Mouse (Mus musculus): ENCODE results near the gene Krtap31-2.

Krtap31-2 gene

DNA sequence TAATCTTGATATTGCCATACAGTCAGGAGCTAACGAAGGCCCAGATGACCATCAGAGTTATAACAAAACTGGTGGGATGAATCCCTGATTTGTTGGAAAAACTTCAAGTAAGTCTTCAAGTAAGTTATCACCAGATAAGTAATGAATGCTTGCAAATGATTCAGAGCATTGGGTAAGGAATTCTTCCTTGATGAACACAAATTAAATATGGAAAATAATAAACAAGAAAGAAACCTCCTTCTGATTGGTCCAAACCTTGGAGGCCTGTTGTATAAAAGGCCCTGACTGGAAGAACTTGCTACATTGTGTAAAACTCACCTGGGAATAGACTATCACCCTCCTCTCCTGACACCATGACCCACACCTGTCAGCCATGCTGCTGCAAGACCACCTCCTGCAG lies at the start of gene Krtap31-2:
Gene Krtap31-2, plus strand, starts transcription at position 301 of the 400 bp plus-strand sequence.
- no peak for DNase-seq (ENCODE audit: low read depth)

DNA sequence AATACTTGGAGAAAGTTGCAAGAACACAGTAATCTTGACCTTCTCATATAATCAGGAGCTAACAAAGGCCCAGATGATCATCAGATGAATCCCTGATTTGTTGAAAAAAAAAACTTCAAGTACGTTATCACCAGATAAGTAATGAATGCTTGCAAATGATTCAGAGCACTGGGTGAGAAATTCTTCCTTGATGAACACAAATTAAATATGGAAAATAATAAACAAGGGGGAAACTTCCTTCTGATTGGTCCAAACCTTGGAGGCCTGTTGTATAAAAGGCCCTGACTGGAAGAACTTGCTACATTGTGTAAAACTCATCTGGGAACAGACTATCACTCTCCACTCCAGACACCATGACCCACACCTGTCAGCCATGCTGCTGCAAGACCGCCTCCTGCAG lies 28.5 kb upstream of the Krtap31-2 start, which contains the start of gene Krtap31-1:
Gene Krtap31-1, plus strand, starts transcription at position 301 of the 400 bp plus-strand sequence.
- DNase-seq (ENCODE audit: low read depth): no peak

DNA sequence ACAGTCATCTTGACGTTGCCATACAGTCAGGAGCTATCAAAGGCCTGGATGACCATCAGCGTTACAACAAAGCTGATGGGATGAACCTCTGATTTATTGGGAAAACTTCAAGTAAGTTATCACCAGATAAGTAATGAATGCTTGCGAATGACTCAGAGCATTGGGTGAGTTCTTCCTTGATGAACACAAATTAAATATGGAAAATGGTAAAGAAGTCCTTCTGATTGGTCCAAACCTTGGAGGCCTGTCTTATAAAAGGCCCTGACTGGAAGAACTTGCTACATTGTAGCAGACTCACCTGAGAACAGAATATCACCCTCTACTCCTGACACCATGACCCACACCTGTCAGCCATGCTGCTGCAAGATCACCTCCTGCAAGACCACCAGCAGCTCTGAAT lies 21.6 kb upstream of the Krtap31-2 start, which contains the start of gene Gm11565:
Gene Gm11565, plus strand, starts transcription at position 301 of the 400 bp plus-strand sequence.
- no peak for DNase-seq (ENCODE audit: low read depth)

DNA sequence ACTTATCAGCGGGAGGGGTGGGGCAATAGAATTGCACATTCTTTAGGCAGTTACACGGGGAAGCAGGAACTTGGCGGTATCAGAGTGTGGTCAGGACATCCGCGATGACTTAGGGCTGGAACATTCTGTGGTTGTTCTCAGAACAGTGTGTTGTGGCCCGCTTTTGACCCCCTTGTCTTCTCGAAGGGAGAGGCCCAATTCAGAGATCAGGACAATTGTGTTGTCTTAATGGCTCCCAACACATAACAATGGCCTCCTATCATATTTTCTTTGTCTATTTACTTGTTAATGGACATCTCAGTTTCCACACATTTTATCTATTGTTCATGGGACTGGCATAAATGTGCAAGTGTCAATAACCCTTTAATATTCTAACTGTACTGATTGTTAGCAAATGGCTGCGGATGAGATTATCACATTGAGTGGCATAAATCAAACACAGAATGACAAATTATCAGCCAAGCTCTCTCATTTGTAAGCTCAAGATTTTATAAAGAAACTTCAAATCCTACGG lies 1.7 kb downstream of the Krtap31-2 start:
- DNase-seq (ENCODE audit: low read depth): no peak

DNA sequence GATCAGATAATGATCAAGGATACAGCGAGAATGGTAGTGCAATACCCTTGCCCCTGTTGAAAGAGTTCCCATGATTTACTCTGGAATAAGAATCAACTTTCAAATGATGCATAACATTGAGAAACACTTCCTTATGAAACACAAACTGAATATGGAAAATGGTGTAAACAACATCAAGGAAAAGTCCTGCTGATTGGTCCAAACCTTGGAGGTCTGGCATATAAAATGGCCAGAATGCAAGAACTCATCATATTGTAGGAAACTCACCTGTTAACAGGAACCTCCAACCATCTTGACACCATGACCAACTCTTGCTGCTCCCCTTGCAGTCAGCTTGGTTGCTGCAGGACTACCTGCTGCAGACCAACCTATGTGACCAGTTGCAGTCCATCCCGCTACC lies 12.1 kb downstream of the Krtap31-2 start, which contains the start of gene Krtap9-5:
Gene Krtap9-5, plus strand, starts transcription at position 301 of the 400 bp plus-strand sequence.
- no peak for DNase-seq (ENCODE audit: low read depth)

DNA sequence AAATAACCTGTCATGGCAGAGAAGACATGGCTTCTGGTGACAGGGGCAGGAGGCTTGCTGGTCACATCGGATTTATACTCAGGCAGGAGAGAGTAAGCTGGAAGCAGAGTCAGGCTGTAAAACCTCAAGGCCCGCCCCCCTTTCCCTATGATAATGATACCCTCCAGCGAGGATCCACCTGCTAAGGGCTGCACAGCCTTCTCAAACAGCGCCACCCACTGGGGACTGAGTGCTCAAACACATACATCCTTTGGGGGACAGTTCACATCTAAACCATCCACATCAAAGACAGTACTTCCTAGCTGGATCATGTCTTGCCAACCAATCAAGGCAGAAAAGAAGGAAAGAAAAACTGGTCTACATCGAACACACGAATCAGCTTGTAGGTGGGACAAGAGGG lies 28.1 kb downstream of the Krtap31-2 start:
- DNase-seq (ENCODE audit: low read depth): no peak

DNA sequence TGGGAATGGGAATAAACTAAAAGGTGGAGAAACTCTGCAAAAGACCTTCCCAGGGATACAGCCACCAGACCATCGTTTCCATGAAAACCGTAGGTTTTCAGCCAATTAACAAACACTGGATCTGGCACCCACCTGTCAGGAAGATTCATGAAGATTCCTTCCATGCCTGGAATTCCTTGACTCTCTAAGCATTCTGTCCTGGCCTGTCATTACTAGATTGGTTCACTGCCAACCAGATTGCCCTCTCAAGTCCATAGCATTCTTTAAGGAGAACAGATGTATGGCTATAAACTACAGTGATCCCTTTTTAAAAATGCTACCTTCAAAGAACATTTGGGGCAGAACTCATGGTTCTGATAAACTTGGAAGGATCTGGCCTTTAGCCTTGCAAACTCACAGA lies 29.9 kb downstream of the Krtap31-2 start:
- DNase-seq (ENCODE audit: low read depth): no peak

DNA sequence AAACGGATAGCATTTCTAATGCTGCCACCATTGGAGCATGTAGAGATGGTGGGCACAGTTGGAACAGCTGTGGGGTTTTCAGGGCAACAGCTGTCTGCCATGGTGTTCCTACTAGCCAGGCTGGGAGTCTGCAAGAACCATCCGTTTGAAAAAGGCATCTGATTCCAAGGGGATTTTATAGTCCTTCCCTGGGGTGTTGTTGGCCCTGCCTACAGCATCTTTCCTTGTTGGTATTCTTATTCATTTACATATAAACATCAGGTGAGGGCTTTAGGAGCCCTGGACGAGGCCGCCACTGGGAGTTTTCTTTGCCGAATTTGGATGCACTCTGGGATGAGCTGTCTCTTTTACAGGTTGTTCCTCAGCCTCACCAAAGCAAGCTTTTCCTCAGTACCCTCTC lies 42.9 kb downstream of the Krtap31-2 start, which contains the start of gene Krtap29-1:
Gene Krtap29-1, minus strand, starts transcription at position 101 of the 400 bp plus-strand sequence.
- DNase-seq (ENCODE audit: low read depth): no peak

DNA sequence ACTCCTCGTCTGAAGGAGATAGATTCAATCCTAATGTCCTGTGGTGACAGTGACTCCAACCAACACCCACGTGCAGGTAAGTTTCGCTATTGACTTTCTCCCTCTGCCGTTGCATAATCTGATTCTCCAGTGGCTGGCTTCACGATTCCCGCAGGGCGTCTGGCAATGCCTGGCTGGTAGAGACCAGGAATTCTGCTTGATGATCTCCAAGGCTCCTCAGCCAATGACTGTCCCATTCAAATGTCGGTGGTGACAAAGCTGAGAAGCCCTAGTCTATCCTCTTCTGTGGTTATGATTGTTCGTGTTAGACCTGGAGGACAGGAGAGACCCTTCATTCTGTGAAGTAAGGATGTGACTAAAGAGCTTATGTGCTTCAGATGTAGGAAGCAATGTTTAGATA lies 46.6 kb downstream of the Krtap31-2 start:
- no peak for DNase-seq (ENCODE audit: low read depth)

DNA sequence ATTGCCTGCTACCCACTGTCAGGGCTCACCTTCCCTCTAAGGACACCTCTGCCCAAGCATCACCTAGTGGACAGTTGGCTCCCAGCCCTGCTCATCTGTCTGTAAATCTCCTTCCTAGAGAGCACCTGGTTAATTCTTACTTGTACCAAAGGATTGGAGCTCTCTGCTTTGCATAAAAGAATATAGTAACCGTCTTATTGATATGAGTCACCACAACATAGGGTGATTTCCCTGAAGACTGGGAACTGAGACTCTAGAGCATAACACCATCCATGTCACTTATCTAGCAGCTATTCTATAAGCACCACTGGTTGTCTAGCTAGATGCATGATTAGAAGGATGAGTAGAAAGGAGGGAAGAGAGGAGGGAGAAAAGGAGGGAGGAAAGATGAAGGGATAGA lies 47.4 kb downstream of the Krtap31-2 start:
- no peak for DNase-seq (ENCODE audit: low read depth)

DNA sequence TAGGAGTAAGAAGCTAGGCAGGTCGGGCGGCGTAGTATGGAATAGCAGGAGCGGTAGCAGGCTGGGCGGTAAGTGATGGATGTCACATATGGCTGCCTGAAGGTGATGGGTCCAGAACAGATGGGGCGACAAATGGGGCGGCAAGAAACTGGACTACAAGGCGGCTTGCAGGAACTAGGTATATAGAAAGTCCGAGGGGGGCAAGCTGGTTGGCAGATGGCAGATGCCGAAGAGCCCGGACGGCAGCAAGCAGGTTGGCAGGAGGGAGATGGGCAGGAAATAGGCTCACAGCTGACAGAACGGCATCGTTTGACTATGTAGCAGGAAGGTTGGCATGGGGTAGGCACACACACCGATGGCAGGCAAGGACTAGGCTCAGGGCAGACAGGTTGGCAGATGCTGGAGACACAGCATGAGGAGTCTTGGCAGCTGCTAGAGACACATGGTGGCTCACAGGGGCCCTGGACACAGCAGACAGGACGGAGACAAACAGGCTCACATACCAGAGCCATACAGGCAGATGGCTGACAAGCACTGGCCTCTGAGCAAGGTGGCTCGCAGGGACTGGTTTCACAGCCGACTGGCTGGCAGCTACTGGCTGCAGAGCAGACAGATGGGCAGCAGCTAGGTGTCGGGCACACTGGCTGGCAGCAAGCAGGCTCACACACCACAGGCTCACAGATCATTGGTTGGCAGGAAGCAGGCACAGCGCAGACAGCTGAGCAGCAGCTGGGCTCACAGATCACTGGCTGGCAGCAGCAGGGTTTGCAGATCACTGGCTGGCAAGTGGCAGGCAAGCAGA lies 49.4 kb downstream of the Krtap31-2 start:
- DNase-seq (ENCODE audit: low read depth): no peak

DNA sequence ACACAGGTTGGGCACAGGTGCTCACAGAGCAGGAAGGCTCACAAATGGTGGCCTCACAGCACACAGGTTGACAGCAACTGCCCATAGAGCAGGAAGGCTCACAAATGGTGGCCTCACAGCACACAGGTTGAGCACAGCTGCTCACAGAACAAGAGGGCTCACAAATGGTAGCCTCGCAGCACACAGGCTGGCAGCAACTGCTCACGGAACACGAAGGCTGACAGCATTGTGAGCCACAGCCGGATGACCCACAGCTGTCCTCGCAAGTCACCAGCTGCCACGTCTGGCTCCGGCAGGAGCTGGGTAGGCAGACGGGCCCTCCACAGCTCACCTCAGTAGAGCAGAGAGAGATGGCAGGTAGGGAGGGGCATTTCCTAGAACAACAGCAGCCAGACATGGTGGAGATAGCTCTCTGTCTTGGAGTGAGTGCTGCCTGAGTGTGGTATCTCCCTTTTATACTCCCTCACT lies 50.1 kb downstream of the Krtap31-2 start, which contains the start of gene Krtap16-1:
Gene Krtap16-1, minus strand, starts transcription at position 418 of the 468 bp plus-strand sequence.
- no peak for DNase-seq (ENCODE audit: low read depth)
